Mouse (Mus musculus) MEL (cell line): ENCODE results near the gene Tgm4. TPM values are rescaled to one million over a fixed set of nuclear protein-coding genes. Genes with fewer than 3 reads are reported as not detected.

Experiments
- DNase-seq: peaks from one replicate; pipeline ENCODE4 v3.0.0; 2011; ENCODE audit warnings: low read depth, low spot score
- H3K27ac ChIP-seq: 2 replicates; pipeline ENCODE4 v1.5.1; 2012; ENCODE audit warnings: low read depth, mild to moderate bottlenecking, control low read depth, low read length, moderate library complexity; ENCODE audit not compliant: control insufficient read depth
- H3K27me3 ChIP-seq, 2 experiments: fragments of 150-350 bp in 1 of 2; sonication (generic) in 1 of 2; 2 replicates each; pipeline ENCODE4 v1.6.1; 2012; ENCODE audit warnings: low read length in 2 of 2, mild to moderate bottlenecking in 2 of 2, improper control_type of control experiment in 1 of 2, moderate library complexity in 1 of 2; ENCODE audit not compliant: insufficient read depth in 2 of 2, control insufficient read depth in 1 of 2
- H3K36me3 ChIP-seq, 2 experiments: 2 replicates each; pipeline ENCODE4 v1.6.1; 2012 to 2014; ENCODE audit warnings: low read length in 2 of 2, improper control_type of control experiment in 1 of 2, inconsistent platforms in 1 of 2, mild to moderate bottlenecking in 1 of 2; ENCODE audit not compliant: insufficient read depth in 2 of 2, control insufficient read depth in 1 of 2
- H3K4me1 ChIP-seq, 2 experiments: fragments of 150-350 bp in 1 of 2; sonication (generic) in 1 of 2; 2 replicates each; pipeline ENCODE4 v1.6.1; 2012; ENCODE audit warnings: low read length in 2 of 2, improper control_type of control experiment in 1 of 2, mild to moderate bottlenecking in 1 of 2; ENCODE audit not compliant: insufficient read depth in 2 of 2, control insufficient read depth in 1 of 2
- H3K4me3 ChIP-seq, 2 experiments: fragments of 150-350 bp in 1 of 2; sonication (generic) in 1 of 2; 2 replicates each; pipeline ENCODE4 v1.5.1; 2012; ENCODE audit warnings: low read depth in 2 of 2, low read length in 2 of 2, mild to moderate bottlenecking in 2 of 2, moderate library complexity in 2 of 2, control low read depth in 1 of 2, improper control_type of control experiment in 1 of 2; ENCODE audit not compliant: control insufficient read depth in 1 of 2, insufficient read depth in 1 of 2
- H3K79me2 ChIP-seq: 2 replicates; pipeline ENCODE4 v1.6.1; 2012; ENCODE audit warnings: mild to moderate bottlenecking, low read length, moderate library complexity; ENCODE audit not compliant: control insufficient read depth, poor library complexity, insufficient read depth
- H3K9ac ChIP-seq: 2 replicates; pipeline ENCODE4 v1.6.1; 2012; ENCODE audit warnings: low read depth, mild to moderate bottlenecking, control low read depth, low read length, moderate library complexity; ENCODE audit not compliant: control insufficient read depth, poor library complexity, severe bottlenecking
- H3K9me3 ChIP-seq: fragments of 150-350 bp; sonication (generic); replicated peaks from 2 replicates; pipeline ENCODE4 v1.6.1; 2012; ENCODE audit warnings: mild to moderate bottlenecking, low read length, improper control_type of control experiment, moderate library complexity; ENCODE audit not compliant: insufficient read depth
- CHD1 ChIP-seq: IDR thresholded peaks from 2 replicates; pipeline ENCODE4 v1.6.1; 2012; ENCODE audit warnings: low read depth, mild to moderate bottlenecking, inconsistent platforms, low read length, improper control_type of control experiment
- E2F4 ChIP-seq: IDR thresholded peaks from 2 replicates; pipeline ENCODE4 v1.6.1; 2011; ENCODE audit warnings: low read depth, low read length, improper control_type of control experiment, borderline replicate concordance
- ELF1 ChIP-seq: IDR thresholded peaks from 2 replicates; pipeline ENCODE4 v1.6.1; 2014; ENCODE audit warnings: low read depth, mild to moderate bottlenecking, inconsistent platforms, low read length, improper control_type of control experiment, moderate library complexity
- EP300 ChIP-seq, 2 experiments: IDR thresholded peaks; 2 replicates each; pipeline ENCODE4 v1.6.1; 2011; ENCODE audit warnings: improper control_type of control experiment in 2 of 2, low read length in 2 of 2, low read depth in 1 of 2, mild to moderate bottlenecking in 1 of 2
- ETS1 ChIP-seq: IDR thresholded peaks from 2 replicates; pipeline ENCODE4 v1.6.1; 2012; ENCODE audit warnings: low read depth, mild to moderate bottlenecking, inconsistent platforms, low read length, improper control_type of control experiment, moderate library complexity
- JUND ChIP-seq: IDR thresholded peaks from 2 replicates; pipeline ENCODE4 v1.6.1; 2011; ENCODE audit warnings: low read depth, mild to moderate bottlenecking, improper control_type of control experiment, low read length
- KAT2A ChIP-seq: conservative IDR thresholded peaks from 2 replicates; pipeline ENCODE4 v1.6.1; 2012; ENCODE audit warnings: low read depth, low read length, improper control_type of control experiment, inconsistent platforms
- MAX ChIP-seq: IDR thresholded peaks from 2 replicates; pipeline ENCODE4 v1.6.1; 2011; ENCODE audit warnings: low read length, improper control_type of control experiment
- MAZ ChIP-seq: IDR thresholded peaks from 2 replicates; pipeline ENCODE4 v1.6.1; 2012; ENCODE audit warnings: low read depth, mild to moderate bottlenecking, inconsistent platforms, low read length, improper control_type of control experiment
- MYB ChIP-seq: IDR thresholded peaks from 2 replicates; pipeline ENCODE4 v1.6.1; 2011; ENCODE audit warnings: mild to moderate bottlenecking, low read depth, low read length, improper control_type of control experiment
- MYC ChIP-seq: IDR thresholded peaks from 2 replicates; pipeline ENCODE4 v1.6.1; 2011; ENCODE audit warnings: low read depth, mild to moderate bottlenecking, low read length, improper control_type of control experiment, moderate library complexity
- POLR2A ChIP-seq, 2 experiments: IDR thresholded peaks; 2 replicates each; pipeline ENCODE4 v1.6.1; 2011 to 2012; ENCODE audit warnings: low read length in 2 of 2, mild to moderate bottlenecking in 2 of 2, control low read depth in 1 of 2, improper control_type of control experiment in 1 of 2, low read depth in 1 of 2, moderate library complexity in 1 of 2; ENCODE audit not compliant: control insufficient read depth in 1 of 2, insufficient read depth in 1 of 2, poor library complexity in 1 of 2
- POLR2AphosphoS2 ChIP-seq: IDR thresholded peaks from 2 replicates; pipeline ENCODE4 v1.6.1; 2011; ENCODE audit warnings: low read length, improper control_type of control experiment
- POLR2AphosphoS5 ChIP-seq: IDR thresholded peaks from 2 replicates; pipeline ENCODE4 v1.6.1; 2012; ENCODE audit warnings: low read depth, borderline replicate concordance, mild to moderate bottlenecking, inconsistent platforms, low read length, moderate library complexity, mixed read lengths
- RAD21 ChIP-seq: IDR thresholded peaks from 2 replicates; pipeline ENCODE4 v1.6.1; 2011; ENCODE audit warnings: mild to moderate bottlenecking, low read depth, low read length, improper control_type of control experiment
- RCOR1 ChIP-seq: IDR thresholded peaks from 2 replicates; pipeline ENCODE4 v1.6.1; 2012; ENCODE audit warnings: low read depth, mild to moderate bottlenecking, inconsistent platforms, low read length, improper control_type of control experiment
- SIN3A ChIP-seq: IDR thresholded peaks from 2 replicates; pipeline ENCODE4 v1.6.1; 2012; ENCODE audit warnings: low read length, improper control_type of control experiment, inconsistent platforms
- TAL1 ChIP-seq: IDR thresholded peaks from 2 replicates; pipeline ENCODE4 v1.6.1; 2012; ENCODE audit warnings: mild to moderate bottlenecking, inconsistent platforms, low read length, moderate library complexity, mixed read lengths
- TBP ChIP-seq: IDR thresholded peaks from 2 replicates; pipeline ENCODE4 v1.8.0; 2011; ENCODE audit warnings: low read depth, low read length, improper control_type of control experiment
- USF1 ChIP-seq: IDR thresholded peaks from 2 replicates; pipeline ENCODE4 v1.6.1; 2014; ENCODE audit warnings: low read depth, mild to moderate bottlenecking, inconsistent platforms, low read length, improper control_type of control experiment, moderate library complexity
- ZKSCAN1 ChIP-seq: IDR thresholded peaks from 2 replicates; pipeline ENCODE4 v1.6.1; 2012; ENCODE audit warnings: low read depth, mild to moderate bottlenecking, inconsistent platforms, low read length, improper control_type of control experiment, moderate library complexity
- ZMIZ1 ChIP-seq: IDR thresholded peaks from 2 replicates; pipeline ENCODE4 v1.6.1; 2012; ENCODE audit warnings: low read depth, mild to moderate bottlenecking, inconsistent platforms, low read length, improper control_type of control experiment, moderate library complexity
- ZNF384 ChIP-seq: IDR thresholded peaks from 2 replicates; pipeline ENCODE4 v1.6.1; 2012; ENCODE audit warnings: low read depth, mild to moderate bottlenecking, inconsistent platforms, low read length, improper control_type of control experiment
- polyA plus RNA-seq, 2 experiments: library from polyadenylated mRNA; stranded (reverse) in 1 of 2; unstranded in 1 of 2; fragments of >175 nt in 1 of 2; fragments of >200 nt in 1 of 2; gene quantifications; 2 replicates each; pipeline versions ENCODE4 v1.2.1 to v1.2.4; 2012; ENCODE audit warnings: low replicate concordance in 2 of 2, low read depth in 1 of 2; ENCODE audit not compliant: insufficient read length in 2 of 2, insufficient read depth in 1 of 2, missing spikeins in 1 of 2
- total RNA-seq: library from RNA; depleted of rRNA; stranded (reverse); fragments of 300-350 nt; gene quantifications from 2 replicates; pipeline ENCODE4 v1.2.3, GENCODE M21; 2012; rRNA removed

Gene Tgm4
- total RNA-seq (0.65 and 0.96 TPM in 2 replicates), polyA plus RNA-seq (under 1 TPM in 1 of 2 experiments, not detected in 1; 0.42 TPM)

GRCm38 (mm10) chr9:123034426-123034825 lies at the start of gene Tgm4:
TSS of gene Tgm4 (plus strand) at chr9:123034726.
- TF ChIP-seq ZKSCAN1 (no peak), ELF1 (no peak), TAL1 (no peak)
- no peaks in the 10 kb centered on the region for H3K79me2 ChIP-seq
- H3K9me3 ChIP-seq = no peaks in the 10 kb centered on the region
- H3K4me1 ChIP-seq = no peaks in the 10 kb centered on the region
- no peak within 1 kb of the TSS for H3K9ac ChIP-seq
- H3K36me3 ChIP-seq = no peaks in the 10 kb centered on the region
- no peak within 1 kb of the TSS for H3K27ac ChIP-seq
- peaks cover 0 to 1% of the 10 kb centered on the region in 2 experiments; a peak in 2 of 4 replicates for H3K27me3 ChIP-seq
- no peak for DNase-seq
- H3K4me3 ChIP-seq = no peak within 1 kb of the TSS

GRCm38 (mm10) chr9:122998406-122999192 lies 35.9 kb upstream of the Tgm4 start:
- no peak overlapping the region for H3K4me3 ChIP-seq
- no peak overlapping the region for H3K27ac ChIP-seq
- no peak for DNase-seq
- H3K9ac ChIP-seq = no peak overlapping the region
- H3K4me1 ChIP-seq = no peaks in the 10 kb centered on the region
- no peaks in the 10 kb centered on the region for H3K9me3 ChIP-seq
- TF ChIP-seq MAZ (no peak), ZMIZ1 (no peak), MYB (no peak), ELF1 (no peak), CHD1 (no peak)
- H3K27me3 ChIP-seq = no peaks in the 10 kb centered on the region
- H3K79me2 ChIP-seq = no peaks in the 10 kb centered on the region; the same call in 1 of the 2 replicates
- H3K36me3 ChIP-seq = peaks cover 0 to 73% of the 10 kb centered on the region in 2 experiments; a peak in 2 of 4 replicates

- TF ChIP-seq ELF1 = no peak
- no peak for TF ChIP-seq SIN3A
- no peak for TF ChIP-seq POLR2AphosphoS2
- no peak for TF ChIP-seq ZMIZ1
- no peak for TF ChIP-seq MYC
- no peak for TF ChIP-seq KAT2A
- TF ChIP-seq TBP = no peak
- no peak for TF ChIP-seq USF1
- no peak for TF ChIP-seq POLR2A (IDR thresholded peaks at IDR 0.05; ENCODE audit: control insufficient read depth in 1 of 2, insufficient read depth in 1 of 2, low read depth in 1 of 2, low read length in 2 of 2, poor library complexity in 1 of 2)
- no peak for TF ChIP-seq ZNF384
- no peak for TF ChIP-seq RCOR1
- TF ChIP-seq EP300 (IDR thresholded peaks at IDR 0.05; ENCODE audit: low read depth in 1 of 2, low read length in 2 of 2) = no peak
- no peak for TF ChIP-seq POLR2AphosphoS5
- no peak for TF ChIP-seq E2F4
- no peak for TF ChIP-seq JUND
- no peak for TF ChIP-seq MAZ
- no peak for TF ChIP-seq MAX
- TF ChIP-seq RAD21 = no peak
- no peak for TF ChIP-seq ETS1
- no peak overlapping the region for H3K4me3 ChIP-seq
- no peak for DNase-seq
- H3K9me3 ChIP-seq = no peaks in the 10 kb centered on the region
- H3K27me3 ChIP-seq = no peaks in the 10 kb centered on the region
- no peak overlapping the region for H3K27ac ChIP-seq
- H3K9ac ChIP-seq = no peak overlapping the region
- no peaks in the 10 kb centered on the region; the same call in 1 of the 2 replicates for H3K79me2 ChIP-seq
- peaks cover 0 to 73% of the 10 kb centered on the region in 2 experiments; a peak in 2 of 4 replicates for H3K36me3 ChIP-seq
- H3K4me1 ChIP-seq = no peaks in the 10 kb centered on the region
Observed at GRCm38 (mm10) chr9:122999193-122999586, 35.3 kb upstream of the Tgm4 start.
